Mouse (Mus musculus): Measurements from ENCODE around the gene Brca1.
"Not testable (repeated sequence)": the region's sequence is repeated elsewhere in the genome, so short reads cannot be mapped to it uniquely, and the experiment has no call there.

The Brca1 gene

DNA sequence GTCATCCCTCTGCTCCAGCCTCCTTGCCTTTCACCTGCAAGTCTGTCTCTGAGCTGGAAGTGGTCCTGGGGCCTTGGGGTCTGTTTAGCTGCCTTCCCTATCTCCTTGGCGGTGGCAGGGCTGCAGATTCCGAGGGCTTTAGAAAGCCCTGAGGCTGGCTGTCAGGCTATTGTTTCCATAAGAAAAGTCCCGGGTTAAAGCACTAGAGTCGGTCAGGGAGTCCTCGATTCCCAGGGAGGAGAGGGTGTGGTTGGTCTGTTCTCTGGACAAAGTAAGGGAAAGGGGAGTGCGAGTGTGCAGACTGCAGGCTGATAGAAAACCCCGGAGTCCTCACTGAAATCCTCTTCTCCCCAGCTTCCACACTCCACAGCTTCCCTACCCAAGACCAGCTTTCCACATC, 81.5 kb downstream of the Brca1 start:
- DNase-seq (ENCODE audit: extremely low spot score) = no peak

DNA sequence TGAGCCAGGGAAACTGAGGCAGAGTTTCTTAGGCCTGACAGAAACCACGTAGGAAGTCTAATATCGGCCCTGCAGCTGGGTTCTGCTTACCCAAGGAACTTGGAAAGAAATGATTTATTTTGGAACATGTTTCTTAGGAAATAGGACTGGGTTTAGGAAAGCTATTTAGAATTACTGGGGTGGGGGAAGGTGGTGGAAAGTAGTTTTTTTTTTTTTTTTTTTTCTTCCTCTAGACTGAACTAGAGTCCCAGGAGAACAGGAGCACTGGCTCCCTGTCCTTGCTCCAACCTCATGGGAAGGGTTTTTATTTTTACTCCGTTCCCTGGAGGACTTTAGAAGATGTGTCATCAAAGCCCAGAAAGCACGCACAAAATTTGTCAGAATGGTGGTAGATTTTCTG, 82.6 kb downstream of the Brca1 start:
- no peak for DNase-seq (ENCODE audit: extremely low spot score)

DNA sequence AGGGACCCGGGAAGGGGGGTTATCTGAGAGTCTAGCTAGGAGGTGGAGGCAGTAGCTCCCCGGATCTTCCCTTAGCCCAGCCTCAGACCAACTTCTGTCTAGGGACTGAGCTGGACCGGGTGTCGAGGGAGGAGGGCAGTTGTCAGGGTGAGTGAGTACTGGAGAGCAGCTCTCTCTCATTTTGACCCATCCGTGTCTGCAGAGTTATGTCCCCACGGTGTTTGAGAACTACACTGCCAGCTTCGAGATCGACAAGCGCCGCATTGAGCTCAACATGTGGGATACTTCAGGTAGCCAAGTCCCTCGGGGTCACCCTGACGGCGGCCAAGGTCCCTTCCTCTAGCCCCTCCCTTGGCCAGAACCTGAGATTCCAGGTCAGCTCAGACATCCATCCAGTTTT, 83.0 kb downstream of the Brca1 start:
- no peak for DNase-seq (ENCODE audit: extremely low spot score)

DNA sequence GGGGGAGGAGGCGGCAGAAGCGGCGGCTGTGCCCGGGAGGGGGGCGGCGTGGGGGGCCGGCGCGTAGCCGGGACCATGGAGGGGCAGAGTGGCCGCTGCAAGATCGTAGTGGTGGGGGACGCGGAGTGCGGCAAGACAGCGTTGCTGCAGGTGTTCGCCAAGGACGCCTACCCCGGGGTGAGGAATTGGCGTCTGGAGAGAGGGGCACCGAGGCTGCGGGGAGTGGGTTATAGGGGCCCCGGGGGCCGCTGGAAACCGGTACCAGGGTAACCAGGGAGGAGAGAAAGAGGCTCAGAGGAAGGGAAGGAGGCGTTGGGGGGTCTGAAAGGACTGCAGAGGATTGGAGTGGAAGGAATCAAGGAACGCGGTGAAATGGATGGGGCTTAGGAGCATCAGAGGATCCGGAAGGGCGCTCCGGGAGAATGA, 83.5 kb downstream of the Brca1 start:
- DNase-seq (ENCODE audit: extremely low spot score) = no peak

DNA sequence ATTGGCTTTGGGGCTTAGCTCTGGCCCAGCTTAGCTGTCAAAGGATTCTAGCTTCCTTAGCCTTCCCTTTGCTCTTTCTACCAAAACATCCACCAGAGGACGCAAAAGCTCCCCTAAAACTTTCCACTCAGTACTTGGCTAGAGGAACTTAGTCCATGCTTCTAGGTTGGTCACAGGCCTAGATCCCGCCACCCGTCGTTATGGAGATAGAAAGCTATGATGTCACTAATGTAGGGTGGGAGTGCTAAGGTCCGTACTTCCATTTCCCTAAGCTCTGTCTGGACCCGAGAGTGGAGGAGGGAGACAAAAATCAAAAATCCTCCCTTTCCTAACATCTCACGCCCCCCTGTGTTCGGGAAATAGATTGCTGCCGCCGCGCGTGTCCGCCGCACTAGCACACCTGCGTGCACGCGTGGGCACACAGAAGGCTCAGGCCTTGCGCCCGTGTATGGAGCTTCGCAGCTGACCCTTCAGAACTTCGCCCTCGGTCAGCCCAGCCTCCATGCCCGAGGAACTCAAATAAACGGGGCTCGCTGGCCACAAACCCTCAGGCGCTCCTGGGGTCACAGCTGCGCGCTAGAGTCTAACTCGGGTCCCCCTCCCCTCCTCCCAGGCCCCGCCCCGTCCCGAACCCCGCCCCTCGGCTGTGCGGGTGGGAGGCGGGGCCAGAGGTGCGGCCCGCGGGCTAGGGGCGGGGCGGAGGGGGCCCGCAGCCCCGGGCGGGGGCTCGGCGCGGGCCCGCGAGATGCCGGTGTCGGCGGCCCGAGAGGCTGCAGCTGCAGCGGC, 84.1 kb downstream of the Brca1 start:
- peak; percentile 87 for DNase-seq (ENCODE audit: extremely low spot score)

DNA sequence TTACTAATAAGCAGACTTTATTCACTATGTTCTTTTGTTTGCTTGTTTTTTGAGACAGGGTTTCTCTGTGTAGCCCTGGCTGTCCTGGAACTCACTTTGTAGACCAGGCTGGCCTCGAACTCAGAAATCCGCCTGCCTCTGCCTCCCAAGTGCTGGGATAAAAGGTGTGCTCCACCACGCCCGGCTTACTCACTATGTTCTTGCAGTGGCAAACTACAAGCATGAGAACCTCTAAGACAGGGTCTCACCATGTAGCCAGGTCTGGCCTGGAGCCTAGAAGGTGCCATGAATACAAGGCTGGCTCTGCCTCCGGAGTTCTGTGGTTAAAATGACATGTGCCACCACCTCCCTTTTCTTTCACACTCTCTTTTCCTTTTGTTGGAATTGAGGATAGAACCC, 85.2 kb downstream of the Brca1 start:
- not testable (repeated sequence) for DNase-seq (ENCODE audit: extremely low spot score)

DNA sequence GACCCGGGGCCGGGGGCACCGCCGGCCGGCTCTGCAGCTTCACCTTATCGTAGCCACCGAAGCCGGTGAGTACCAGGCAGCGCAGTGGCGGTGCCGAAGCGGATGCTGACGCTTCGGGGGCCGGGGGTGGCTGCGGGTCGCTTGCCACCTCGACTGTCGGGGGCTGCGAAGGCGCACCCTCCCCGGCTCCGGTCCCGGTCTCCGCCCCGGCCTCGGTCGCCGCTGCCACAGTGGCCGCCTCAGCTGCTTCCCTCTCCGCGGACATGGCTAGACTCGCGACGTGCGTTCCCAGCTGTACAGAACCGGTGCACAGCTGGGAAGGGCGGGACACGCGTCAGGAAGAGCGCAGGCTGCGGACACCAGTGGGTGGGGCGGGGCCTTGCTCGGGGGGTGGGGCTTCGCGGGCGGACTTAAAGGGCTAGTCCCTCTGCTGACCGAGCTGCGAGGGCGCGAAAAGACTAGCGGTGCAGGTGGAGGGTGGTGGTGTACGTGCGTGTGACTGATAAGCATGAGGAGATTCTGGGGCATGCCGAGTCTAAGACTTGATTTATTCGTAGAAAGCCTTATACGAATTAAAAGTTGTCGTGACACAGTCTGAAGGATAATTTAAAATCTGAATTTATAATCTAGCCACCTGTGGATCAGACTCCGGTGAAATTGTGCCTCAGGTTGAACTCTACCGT, 85.7 kb downstream of the Brca1 start, which contains the start of gene Vat1:
TSS of gene Vat1 (minus strand) at position 362 of the 683 bp plus-strand sequence.
- DNase-seq (ENCODE audit: extremely low spot score) = peak; percentile 80

DNA sequence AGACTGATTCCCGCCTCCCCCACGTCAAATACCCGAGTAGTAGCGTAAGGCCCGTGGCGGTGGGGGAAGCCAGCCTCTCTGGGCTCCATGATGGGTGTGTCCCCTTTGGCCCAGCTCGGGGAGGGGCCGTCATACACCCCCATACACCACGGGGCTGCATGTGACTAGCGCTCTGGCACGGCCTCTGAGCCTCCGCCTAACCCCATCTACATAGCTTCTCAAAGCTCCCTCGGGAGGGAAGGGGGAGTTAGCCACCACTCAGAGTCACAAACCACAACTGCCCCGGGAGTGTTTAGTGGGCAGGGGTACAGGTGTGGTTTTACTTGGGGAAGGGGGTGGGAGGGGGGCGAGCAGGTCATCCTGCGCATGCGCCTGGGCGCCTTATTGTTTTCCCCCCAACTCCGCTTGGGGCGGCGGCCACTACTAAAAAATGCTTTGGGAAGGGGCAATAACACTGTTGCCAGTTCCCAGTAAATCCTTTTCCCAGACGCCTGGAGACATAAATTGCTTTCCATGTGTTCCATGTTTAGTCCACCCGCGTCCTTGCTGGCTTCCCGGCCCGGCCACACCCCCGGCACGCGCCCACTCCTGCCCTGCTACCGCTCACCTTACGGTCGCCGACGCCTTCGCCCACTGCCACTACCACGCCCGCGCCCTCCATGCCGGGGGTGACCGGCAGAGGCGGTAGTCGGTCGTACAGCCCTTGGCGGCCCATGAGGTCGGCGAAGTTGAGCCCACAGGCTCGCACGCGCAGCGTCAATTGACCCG, 86.5 kb downstream of the Brca1 start:
- DNase-seq (ENCODE audit: extremely low spot score) = peak; percentile 65

DNA sequence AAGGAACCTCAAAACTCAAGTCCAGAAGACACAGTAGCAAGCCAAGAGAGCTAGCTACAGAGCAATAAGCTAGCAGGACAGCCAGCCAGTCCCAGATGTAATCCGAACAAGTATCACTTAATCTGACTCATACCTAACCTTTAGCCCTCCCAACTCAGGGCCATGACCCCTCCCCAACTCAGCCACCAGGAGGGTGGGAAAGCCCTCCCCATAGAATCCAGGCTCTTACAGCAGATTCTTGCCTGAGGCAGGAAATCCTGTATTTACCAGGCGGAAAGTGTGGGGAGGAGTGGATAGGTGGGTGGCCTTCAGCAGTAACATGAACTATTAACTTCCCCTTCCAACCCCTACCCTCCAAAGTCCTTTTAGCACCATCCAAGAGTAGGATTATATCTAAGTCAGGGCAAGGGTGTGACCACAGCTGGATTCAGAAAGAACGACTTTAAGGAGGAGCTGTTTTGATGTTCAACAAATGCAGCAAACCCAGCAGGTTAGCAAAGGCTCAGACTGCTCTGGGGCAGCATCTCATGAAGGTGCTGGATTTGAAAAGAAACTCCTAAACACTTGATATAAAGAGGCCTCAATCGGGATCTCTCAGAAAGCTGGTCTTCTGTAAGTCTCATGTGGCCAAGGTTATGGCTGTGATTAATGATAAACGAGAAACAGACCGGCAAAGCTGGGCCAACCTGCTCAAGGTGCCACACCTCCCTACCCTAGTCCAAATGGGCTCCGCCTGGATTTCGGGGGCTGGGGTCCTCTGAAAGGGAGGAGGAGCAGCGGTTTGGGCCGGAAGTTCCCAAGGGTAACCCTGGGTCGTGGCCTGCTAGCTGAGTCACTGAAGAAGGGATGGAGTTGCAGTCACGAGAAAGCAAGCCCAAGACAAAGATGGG, 87.3 kb downstream of the Brca1 start, which contains the start of gene Rnd2:
TSS of gene Rnd2 (plus strand) at position 789 of the 890 bp plus-strand sequence.
- no peak for DNase-seq (ENCODE audit: extremely low spot score)

DNA sequence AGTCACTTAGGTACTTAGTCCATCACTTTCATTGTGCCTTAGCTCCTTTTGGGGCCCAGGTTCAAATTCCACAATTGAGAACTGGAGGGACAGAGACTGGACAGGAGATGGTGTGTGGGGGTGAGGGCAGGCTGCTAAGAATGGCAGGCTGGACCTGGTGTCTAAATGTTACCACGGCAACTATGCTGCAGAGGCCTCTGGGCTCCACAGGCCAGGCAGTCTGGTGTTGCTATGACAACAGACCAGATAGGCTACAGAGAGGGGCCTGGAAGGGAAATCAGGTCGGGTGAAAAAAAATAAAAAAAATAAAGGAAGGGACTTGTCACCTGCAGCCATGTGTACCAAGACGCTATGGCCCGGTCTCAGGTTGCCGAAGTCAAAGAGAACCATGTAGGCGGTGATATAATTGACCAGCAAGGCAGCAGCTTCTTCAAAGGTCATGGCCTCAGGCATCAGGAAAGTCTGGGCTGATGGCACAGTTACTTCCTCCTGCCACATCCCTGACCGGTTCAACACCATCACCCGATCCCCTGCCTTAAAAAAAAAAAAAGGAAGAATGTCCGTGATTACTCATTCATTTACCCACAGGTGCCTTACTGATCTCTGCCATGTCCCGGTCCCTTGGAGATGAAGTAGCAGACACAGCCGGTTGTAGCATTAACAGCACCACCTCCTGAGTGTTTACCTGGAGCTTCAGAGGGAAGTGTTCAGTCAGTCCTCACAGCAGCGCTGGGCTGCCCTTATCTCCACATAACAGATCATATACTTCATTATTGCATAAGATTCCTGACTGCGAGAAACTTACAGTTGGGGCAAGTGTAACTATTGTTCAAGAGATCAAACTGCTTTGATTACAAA, 88.9 kb downstream of the Brca1 start:
- DNase-seq (ENCODE audit: extremely low spot score) = no peak

DNA sequence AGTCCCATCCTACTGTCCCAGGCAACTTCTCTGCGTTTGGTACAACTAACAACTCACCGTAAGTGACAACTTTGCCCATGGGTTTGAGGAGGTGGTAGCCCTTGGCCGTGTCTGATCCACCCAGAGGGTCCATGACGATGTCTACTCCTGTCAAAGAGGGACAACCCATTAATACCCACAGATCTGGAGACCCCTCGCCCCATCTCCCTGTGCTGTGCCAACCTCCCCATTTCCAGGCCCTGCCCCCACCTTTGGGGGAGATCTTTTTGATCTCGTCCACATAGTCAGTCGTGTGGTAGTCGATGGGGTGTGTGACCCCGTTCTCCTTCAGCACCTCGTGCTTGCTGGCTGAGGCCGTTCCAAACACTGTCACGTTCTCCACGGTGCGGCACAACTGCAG, 89.6 kb downstream of the Brca1 start:
- DNase-seq (ENCODE audit: extremely low spot score) = no peak

DNA sequence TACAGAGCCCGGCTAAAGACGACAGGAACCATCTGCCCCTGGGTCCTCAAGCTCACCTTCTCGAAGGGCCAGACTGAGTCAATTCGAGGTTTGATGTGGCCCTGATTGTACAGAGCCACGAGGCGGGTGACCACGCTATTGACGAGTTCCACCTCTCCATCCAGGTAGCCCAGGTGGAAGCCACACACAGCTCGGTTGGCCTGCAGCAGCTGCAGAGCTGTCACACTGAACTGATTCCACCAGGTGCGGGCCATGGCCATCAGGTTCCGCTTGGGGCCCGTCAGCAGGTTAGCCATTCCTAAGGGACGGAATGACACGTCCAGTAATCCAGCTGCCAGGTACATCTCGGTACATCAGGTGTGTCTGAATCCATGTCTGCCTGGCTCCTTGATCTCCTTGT, 91.4 kb downstream of the Brca1 start:
- no peak for DNase-seq (ENCODE audit: extremely low spot score)

DNA sequence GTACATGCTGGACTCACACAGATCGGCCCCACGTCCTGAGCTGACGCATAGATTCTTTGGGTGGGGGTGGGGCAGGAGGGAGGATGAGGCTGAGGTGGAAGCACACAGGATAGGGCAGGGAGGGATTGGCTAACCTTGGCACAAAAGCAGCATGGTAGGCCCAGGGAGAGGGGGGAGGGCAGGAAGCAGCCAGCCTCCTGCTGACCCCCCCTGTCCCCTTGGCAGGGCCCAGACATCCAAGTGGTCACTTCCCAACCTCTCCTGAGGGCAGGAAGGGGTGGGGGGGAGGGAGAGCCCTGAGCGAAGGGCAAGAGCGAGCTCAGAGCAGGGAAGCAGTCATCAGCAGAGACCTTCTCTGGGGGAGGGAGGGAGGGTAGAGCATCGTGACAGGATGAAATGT, 92.0 kb downstream of the Brca1 start:
- DNase-seq (ENCODE audit: extremely low spot score) = no peak

DNA sequence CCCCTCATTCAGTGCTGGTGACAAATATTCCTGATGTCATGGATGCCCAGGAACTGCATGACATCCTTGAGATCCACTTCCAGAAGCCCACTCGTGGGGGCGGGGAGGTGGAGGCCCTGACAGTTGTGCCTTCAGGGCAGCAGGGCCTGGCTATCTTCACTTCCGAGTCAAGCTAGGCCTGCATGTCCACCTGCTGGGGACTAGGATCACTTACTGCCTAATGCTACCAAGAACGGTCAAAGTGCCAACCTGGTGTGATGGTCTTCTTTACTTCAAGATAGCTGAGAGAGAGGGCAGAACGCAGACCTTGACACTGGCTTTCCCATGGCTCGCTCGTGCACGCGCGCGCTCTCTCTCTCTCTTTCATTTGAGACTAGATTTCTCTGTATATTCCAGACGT, 93.5 kb downstream of the Brca1 start:
- no peak for DNase-seq (ENCODE audit: extremely low spot score)

DNA sequence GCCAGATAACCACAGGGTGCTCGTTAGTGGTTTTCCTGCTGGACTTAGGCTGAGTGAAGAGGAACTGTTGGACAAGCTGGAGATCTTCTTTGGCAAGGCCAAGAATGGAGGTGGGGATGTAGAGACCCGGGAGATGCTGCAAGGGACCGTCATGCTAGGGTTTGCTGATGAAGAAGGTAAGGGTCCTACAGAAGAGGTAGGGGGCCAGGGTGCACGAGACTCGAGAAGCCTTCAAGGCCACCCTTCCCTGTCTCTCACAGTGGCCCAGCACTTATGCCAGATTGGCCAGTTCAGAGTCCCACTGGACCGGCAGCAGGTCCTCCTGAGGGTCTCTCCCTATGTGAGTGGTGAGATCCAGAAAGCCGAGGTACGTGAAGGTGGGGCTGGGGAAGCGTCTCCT, 94.1 kb downstream of the Brca1 start:
- no peak for DNase-seq (ENCODE audit: extremely low spot score)

DNA sequence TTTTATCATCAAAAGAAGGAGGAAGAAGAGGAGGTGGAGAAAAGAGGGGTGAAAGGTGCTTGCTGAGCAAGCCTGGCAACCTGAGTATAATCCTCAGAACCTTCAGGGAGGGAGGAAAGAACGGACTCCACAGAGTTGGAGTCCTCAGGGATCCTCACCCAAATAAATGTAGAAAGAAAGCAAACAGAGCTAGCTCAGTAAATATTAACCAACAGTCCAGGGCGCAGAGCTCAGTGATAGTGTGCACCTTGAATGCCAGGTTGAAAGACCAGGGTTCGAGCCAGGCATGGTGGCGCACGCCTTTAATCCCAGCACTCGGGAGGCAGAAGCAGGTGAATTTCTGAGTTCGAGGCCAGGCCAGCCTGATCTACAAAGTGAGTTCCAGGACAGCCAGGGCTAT, 96.1 kb downstream of the Brca1 start:
- no peak for DNase-seq (ENCODE audit: extremely low spot score)

DNA sequence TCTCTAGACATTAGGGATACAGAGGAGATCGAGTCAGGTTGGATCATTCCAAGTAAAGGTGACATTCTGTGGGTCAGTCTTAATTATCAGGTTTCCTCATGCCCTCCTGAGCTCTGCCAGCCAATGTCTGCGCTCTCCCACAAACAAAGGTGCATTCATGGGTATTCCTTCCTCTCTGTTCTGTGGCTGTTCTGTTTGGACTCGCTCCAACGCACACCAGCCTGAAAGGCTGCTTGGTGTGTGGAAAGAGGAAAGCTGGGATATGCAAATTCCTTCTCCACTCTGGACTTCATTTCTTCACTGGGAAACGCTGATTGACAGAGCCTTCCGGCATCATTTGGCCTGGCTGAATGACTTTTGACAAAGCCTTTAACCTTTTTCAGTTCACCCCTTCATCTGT, 97.1 kb downstream of the Brca1 start:
- DNase-seq (ENCODE audit: extremely low spot score) = no peak

DNA sequence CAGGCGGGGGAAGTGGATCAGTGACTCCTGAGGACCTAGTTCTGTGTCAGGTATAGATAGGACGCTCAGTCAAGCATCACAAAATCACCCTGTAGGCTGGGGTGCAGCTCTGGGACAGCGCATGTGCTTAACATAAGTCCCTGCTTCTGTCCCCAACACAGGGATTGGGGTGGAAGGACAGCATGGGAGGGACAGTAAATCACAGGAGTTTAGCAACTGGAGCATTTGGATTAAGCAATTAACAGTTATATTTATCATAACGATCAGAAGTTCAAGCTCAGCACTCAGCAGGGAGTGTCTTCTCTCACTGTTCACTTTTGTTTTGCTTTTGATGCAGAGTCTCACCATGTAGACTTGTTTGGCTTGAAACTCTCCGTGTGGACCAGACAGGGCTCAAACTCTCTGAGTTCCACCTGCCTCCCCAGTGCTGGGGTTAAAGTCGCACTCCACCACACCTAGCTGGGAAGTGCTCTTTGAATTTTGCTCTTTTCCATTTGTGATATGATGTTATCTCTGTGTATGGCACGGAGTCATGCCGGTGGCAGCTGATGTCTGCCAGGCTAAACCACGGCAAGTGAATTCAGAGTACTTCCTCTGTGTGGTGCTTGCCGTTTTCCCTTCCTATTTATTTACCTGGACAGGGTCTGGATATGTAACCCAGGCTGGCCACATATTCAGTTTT, 99.5 kb downstream of the Brca1 start:
- DNase-seq (ENCODE audit: extremely low spot score) = no peak

DNA sequence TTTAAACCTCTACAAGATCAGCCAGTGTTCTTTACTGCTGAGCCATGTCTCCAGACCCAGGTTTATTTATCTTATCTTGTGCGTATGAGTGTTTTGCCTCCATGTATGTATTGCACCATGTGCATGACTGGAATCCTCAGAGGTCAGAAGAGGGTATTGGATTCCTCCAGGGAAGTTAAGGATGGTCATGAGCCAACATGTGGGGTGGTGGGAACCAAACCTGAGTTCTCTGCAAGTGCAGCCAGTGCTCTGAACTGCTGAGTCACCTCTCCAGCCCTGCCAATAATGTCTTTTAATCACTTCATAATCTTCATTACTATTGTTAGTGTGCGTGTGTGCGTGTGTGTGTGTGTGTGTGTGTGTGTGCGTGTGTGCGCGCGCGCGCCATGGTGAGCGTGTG, 100.2 kb downstream of the Brca1 start:
- no peak for DNase-seq (ENCODE audit: extremely low spot score)

DNA sequence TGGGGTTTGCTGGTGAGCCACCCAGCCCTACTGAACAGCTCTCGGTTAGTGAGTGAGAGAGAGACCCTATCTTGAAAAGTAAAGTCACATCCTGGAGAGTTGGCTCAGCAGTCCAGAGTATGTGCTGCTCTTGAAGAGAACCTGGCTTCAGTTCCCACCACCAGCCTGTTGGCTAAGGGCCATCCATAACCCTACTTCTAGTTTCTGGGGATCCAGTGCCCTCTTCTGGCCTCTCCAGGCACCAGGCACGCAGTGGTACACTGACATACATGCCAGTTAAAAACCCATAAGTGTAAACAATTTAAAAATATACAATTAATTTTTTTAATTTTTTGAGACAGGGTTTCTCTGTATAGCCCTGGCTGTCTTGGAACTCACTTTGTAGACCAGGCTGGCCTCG, 101.4 kb downstream of the Brca1 start:
- DNase-seq (ENCODE audit: extremely low spot score) = no peak
